Mouse (Mus musculus) left cerebral cortex, adult 6 months (tissue): ENCODE results near the gene Pex3. TPM values are rescaled to one million over a fixed set of nuclear protein-coding genes. Genes with fewer than 3 reads are reported as not detected.

ENCODE experiments used
- long read RNA-seq, 2 experiments: library from polyadenylated mRNA; unstranded; transcript quantifications; one replicate each; pipeline ENCODE4 v2.0.0; 2019 to 2020
- polyA plus RNA-seq: library from polyadenylated mRNA; unstranded; fragments of <200 nt; fragmentation: Nextera tagmentation; gene quantifications from 2 replicates; pipeline ENCODE4 v1.2.3, GENCODE M21; 2021

Gene Pex3
- 17.1 and 25.8 TPM in 2 replicates for polyA plus RNA-seq
- long read RNA-seq, experiment 1, transcript Pex3-202 (12 exons, 1,961 nt): minor isoform, 7 of 153 reads
- long read RNA-seq, experiment 1, transcript Pex3-201 (12 exons, 2,129 nt): major isoform, 123 of 153 reads
- long read RNA-seq, experiment 1, partial matches to known transcripts: 11 of 153 reads
- long read RNA-seq, experiment 1, other reads (novel, unspliced or antisense): 12 of 153 reads
- long read RNA-seq, experiment 2, transcript Pex3-201 (12 exons, 2,129 nt): major isoform, 18 of 35 reads
- long read RNA-seq, experiment 2, transcript Pex3-202 (12 exons, 1,961 nt): minor isoform, 5 of 35 reads
- long read RNA-seq, experiment 2, partial matches to known transcripts: 11 of 35 reads
- long read RNA-seq, experiment 2, other reads (novel, unspliced or antisense): 1 of 35 reads

GRCm38 (mm10) chr10:13552646-13553497 is at the start of gene Pex3, which contains the start of gene Adat2:
Gene Pex3, minus strand, starts transcription at chr10:13553142.
Gene Adat2, plus strand, starts transcription at chr10:13552894.

GRCm38 (mm10) chr10:13499331-13499730 is 53.6 kb downstream of the Pex3 start, which contains the start of gene Fuca2:
Gene Fuca2, plus strand, starts transcription at chr10:13499540.

Other genes with a start within 250 kb of the Pex3 start
- gene Phactr2, start 78.7 kb downstream of the Pex3 start, polyA plus RNA-seq: 9.1 and 11.9 TPM in 2 replicates
- gene Fuca2, start 53.6 kb downstream of the Pex3 start, polyA plus RNA-seq: 39.8 and 40.6 TPM in 2 replicates
- gene Adat2, start 248 bp downstream of the Pex3 start, polyA plus RNA-seq: 4.2 and 4.4 TPM in 2 replicates